Mouse (Mus musculus) ES-Bruce4 (cell line): ENCODE data around the gene Gfod1. TPM values are rescaled to one million over a fixed set of nuclear protein-coding genes. Genes with fewer than 3 reads are reported as not detected.

Source experiments
- H3K27ac ChIP-seq: 2 replicates; pipeline ENCODE4 v1.5.1; 2012; ENCODE audit warnings: low read length, inconsistent platforms; ENCODE audit not compliant: insufficient read depth
- H3K27me3 ChIP-seq: 2 replicates; pipeline ENCODE4 v1.6.1; 2012; ENCODE audit warnings: mild to moderate bottlenecking, low read length, inconsistent platforms; ENCODE audit not compliant: control insufficient read depth, poor library complexity, insufficient read depth, severe bottlenecking
- H3K36me3 ChIP-seq: 2 replicates; pipeline ENCODE4 v1.6.1; 2012; ENCODE audit warnings: inconsistent platforms, mild to moderate bottlenecking, low read length, moderate library complexity; ENCODE audit not compliant: control insufficient read depth, poor library complexity, insufficient read depth, severe bottlenecking
- H3K4me1 ChIP-seq: one replicate; pipeline ENCODE4 v1.8.1; 2011; ENCODE audit warnings: low read length; ENCODE audit not compliant: control insufficient read depth, insufficient read depth
- H3K4me3 ChIP-seq: 2 replicates; pipeline ENCODE4 v1.5.1; 2011; ENCODE audit warnings: low read depth, mild to moderate bottlenecking, low read length
- H3K9ac ChIP-seq: 2 replicates; pipeline ENCODE4 v1.6.1; 2012; ENCODE audit warnings: low read depth, mild to moderate bottlenecking, inconsistent platforms; ENCODE audit not compliant: poor library complexity, severe bottlenecking
- H3K9me3 ChIP-seq: replicated peaks from 2 replicates; pipeline ENCODE4 v1.6.1; 2012; ENCODE audit warnings: mild to moderate bottlenecking, low read length, inconsistent platforms; ENCODE audit not compliant: control insufficient read depth, poor library complexity, insufficient read depth, severe bottlenecking
- CTCF ChIP-seq: IDR thresholded peaks from one replicate; pipeline ENCODE4 v1.8.1; 2011; ENCODE audit warnings: low read depth, low read length
- EP300 ChIP-seq: IDR thresholded peaks from 2 replicates; pipeline ENCODE4 v1.6.1; 2011; ENCODE audit warnings: low read depth, low read length; ENCODE audit not compliant: insufficient read depth
- POLR2A ChIP-seq: IDR thresholded peaks from one replicate; pipeline ENCODE4 v1.8.1; 2011; ENCODE audit warnings: low read length; ENCODE audit not compliant: insufficient read depth
- polyA plus RNA-seq: library from polyadenylated mRNA; stranded (reverse); fragments of >200 nt; gene quantifications from 2 replicates; pipeline ENCODE4 v1.2.4, GENCODE M21; 2011; ENCODE audit warnings: low read depth; ENCODE audit not compliant: missing spikeins, insufficient read depth, insufficient read length

Gene Gfod1
- polyA plus RNA-seq, 1 experiment: 6.2 TPM

- Histone ChIP-seq H3K9ac (no peak overlapping the region), H3K4me1 (no peaks in the 10 kb centered on the region), H3K4me3 (no peak overlapping the region), H3K36me3 (no peaks in the 10 kb centered on the region), H3K27me3 (no peaks in the 10 kb centered on the region), H3K9me3 (no peaks in the 10 kb centered on the region), H3K27ac (no peak overlapping the region)
- no peak for TF ChIP-seq EP300
- TF ChIP-seq CTCF: no peak
- no peak for TF ChIP-seq POLR2A
Observed at GRCm38 (mm10) chr13:43269460-43270219, 34.3 kb downstream of the Gfod1 start.

GRCm38 (mm10) chr13:43268539-43269327 is 35.2 kb downstream of the Gfod1 start:
- Histone ChIP-seq H3K4me3 (no peak overlapping the region), H3K27ac (no peak overlapping the region), H3K27me3 (no peaks in the 10 kb centered on the region)

GRCm38 (mm10) chr13:43267902-43268301 is 36.1 kb downstream of the Gfod1 start:
- Histone ChIP-seq H3K9me3 (no peaks in the 10 kb centered on the region), H3K4me1 (no peaks in the 10 kb centered on the region), H3K36me3 (no peaks in the 10 kb centered on the region), H3K9ac (no peak overlapping the region), H3K27me3 (no peaks in the 10 kb centered on the region), H3K4me3 (no peak overlapping the region), H3K27ac (no peak overlapping the region)
- TF ChIP-seq POLR2A: no peak
- TF ChIP-seq EP300: no peak
- no peak for TF ChIP-seq CTCF

More at GRCm38 (mm10) chr13:43268539-43269327, 35.2 kb downstream of the Gfod1 start:
- TF ChIP-seq CTCF (no peak), EP300 (no peak), POLR2A (no peak)
- H3K4me1 ChIP-seq: no peaks in the 10 kb centered on the region
- no peaks in the 10 kb centered on the region for H3K9me3 ChIP-seq
- H3K36me3 ChIP-seq: no peaks in the 10 kb centered on the region
- H3K9ac ChIP-seq: no peak overlapping the region

GRCm38 (mm10) chr13:43267216-43267615 is 36.8 kb downstream of the Gfod1 start:
- H3K36me3 ChIP-seq: no peaks in the 10 kb centered on the region
- H3K4me3 ChIP-seq: no peak overlapping the region
- H3K27ac ChIP-seq: no peak overlapping the region
- no peaks in the 10 kb centered on the region for H3K4me1 ChIP-seq
- TF ChIP-seq CTCF (no peak), POLR2A (no peak), EP300 (no peak)
- no peaks in the 10 kb centered on the region for H3K27me3 ChIP-seq
- H3K9ac ChIP-seq: no peak overlapping the region
- no peaks in the 10 kb centered on the region for H3K9me3 ChIP-seq

GRCm38 (mm10) chr13:43266333-43266732 is 37.6 kb downstream of the Gfod1 start:
- Histone ChIP-seq H3K4me1 (no peaks in the 10 kb centered on the region), H3K4me3 (no peak overlapping the region), H3K9me3 (no peaks in the 10 kb centered on the region), H3K9ac (no peak overlapping the region), H3K36me3 (no peaks in the 10 kb centered on the region), H3K27me3 (no peaks in the 10 kb centered on the region), H3K27ac (no peak overlapping the region)
- TF ChIP-seq EP300: no peak
- TF ChIP-seq POLR2A: no peak
- TF ChIP-seq CTCF: no peak

- Histone ChIP-seq H3K27ac (no peak overlapping the region), H3K9ac (no peak overlapping the region), H3K4me3 (no peak overlapping the region), H3K27me3 (no peaks in the 10 kb centered on the region), H3K9me3 (no peaks in the 10 kb centered on the region), H3K4me1 (no peaks in the 10 kb centered on the region), H3K36me3 (no peaks in the 10 kb centered on the region)
- TF ChIP-seq EP300 (no peak), CTCF (no peak), POLR2A (no peak)
Observed at GRCm38 (mm10) chr13:43265116-43265515, 38.9 kb downstream of the Gfod1 start.
